Mouse (Mus musculus): ENCODE measurements at regions not wholly inside any gene's neighbourhood (a gene's known extent, or its start where the extent isn't known, plus 50 kb on each side); places are given as distances from the start of the nearest gene placed in this dataset.
A peak's percentile ranks its signal among the peaks of the same experiment; 100 is the strongest.
"Not testable (repeated sequence)": the region's sequence is repeated elsewhere in the genome, so short reads cannot be mapped to it uniquely, and the experiment has no call there.

DNA sequence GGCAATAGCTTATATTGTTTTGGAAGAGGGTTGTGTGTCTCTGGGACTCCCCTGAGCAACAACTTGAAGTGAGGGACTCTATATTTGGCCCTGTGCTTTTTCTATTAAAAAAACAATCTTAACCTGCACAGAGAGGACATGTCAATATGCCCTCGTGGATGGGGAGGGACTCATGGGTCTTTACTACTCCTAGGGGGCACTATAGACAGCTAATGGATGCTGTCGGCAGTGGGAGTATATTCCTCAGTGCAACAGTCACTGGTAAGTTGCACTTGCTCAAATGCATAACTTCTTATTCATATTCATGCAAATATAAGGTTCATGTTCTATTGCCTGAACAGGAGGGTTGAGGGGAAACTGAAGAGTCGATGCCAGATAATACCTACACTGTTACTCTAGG, 135.9 kb upstream of the Tet2 start:
- no peaks in the 10 kb centered on the region for H3K9me3 ChIP-seq (ENCODE audit: control insufficient read depth, low read length)
- 81% methylated on average over 3 of the region's 3 CpGs for WGBS
- H3K36me3 ChIP-seq (ENCODE audit: control insufficient read depth, insufficient read depth, low read length), result no peaks in the 10 kb centered on the region
- no peak for ATAC-seq (ENCODE audit: low FRiP score, low TSS enrichment)
- H3K27me3 ChIP-seq (ENCODE audit: control insufficient read depth, insufficient read depth, low read length), result no peaks in the 10 kb centered on the region
- no peak overlapping the region for H3K4me2 ChIP-seq (replicated peaks; ENCODE audit: low read depth, low read length)
- no peak overlapping the region for H3K27ac ChIP-seq (ENCODE audit: low read depth, low read length)
- H3K9ac ChIP-seq (ENCODE audit: low read depth, low read length), result no peak overlapping the region
- no peak overlapping the region for H3K4me3 ChIP-seq (ENCODE audit: low read length)
- H3K4me1 ChIP-seq (ENCODE audit: control insufficient read depth, insufficient read depth, low read length), result no peaks in the 10 kb centered on the region

DNA sequence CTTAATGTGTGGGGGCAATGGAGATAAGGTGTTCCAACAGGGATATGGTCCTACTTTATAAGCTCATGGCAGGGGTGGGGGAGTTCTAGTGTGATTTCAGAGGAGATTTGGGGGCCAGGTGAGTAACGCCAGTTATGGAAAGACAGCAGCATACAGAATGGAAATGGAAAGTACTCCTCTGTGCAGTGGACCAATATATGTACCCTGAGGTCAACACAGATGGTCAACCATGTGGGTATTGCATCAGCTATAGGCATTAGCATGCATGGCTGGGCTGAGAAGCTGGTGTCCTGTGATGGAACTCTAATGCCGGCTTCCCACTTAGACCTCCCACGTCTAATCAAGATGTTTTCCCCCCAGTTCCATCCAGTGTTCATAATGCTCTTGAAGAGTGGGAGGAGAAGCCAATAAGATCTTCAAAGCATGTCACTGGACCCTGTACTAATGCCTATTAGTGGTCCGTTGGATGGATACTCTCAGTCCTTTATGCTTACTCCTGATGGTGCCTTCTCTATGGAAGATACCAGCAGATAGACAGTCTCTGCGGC, 139.3 kb upstream of the Tet2 start:
- H3K27me3 ChIP-seq (ENCODE audit: control insufficient read depth, insufficient read depth, low read length), result no peaks in the 10 kb centered on the region
- no peak overlapping the region for H3K27ac ChIP-seq (ENCODE audit: low read depth, low read length)
- H3K36me3 ChIP-seq (ENCODE audit: control insufficient read depth, insufficient read depth, low read length), result no peaks in the 10 kb centered on the region
- H3K4me3 ChIP-seq (ENCODE audit: low read length), result no peak overlapping the region
- ATAC-seq (ENCODE audit: low FRiP score, low TSS enrichment), result no peak
- 74% methylated on average over 5 of the region's 5 CpGs for WGBS
- no peak overlapping the region for H3K9ac ChIP-seq (ENCODE audit: low read depth, low read length)
- no peaks in the 10 kb centered on the region for H3K4me1 ChIP-seq (ENCODE audit: control insufficient read depth, insufficient read depth, low read length)
- no peak overlapping the region for H3K4me2 ChIP-seq (replicated peaks; ENCODE audit: low read depth, low read length)
- H3K9me3 ChIP-seq (ENCODE audit: control insufficient read depth, low read length), result no peaks in the 10 kb centered on the region

DNA sequence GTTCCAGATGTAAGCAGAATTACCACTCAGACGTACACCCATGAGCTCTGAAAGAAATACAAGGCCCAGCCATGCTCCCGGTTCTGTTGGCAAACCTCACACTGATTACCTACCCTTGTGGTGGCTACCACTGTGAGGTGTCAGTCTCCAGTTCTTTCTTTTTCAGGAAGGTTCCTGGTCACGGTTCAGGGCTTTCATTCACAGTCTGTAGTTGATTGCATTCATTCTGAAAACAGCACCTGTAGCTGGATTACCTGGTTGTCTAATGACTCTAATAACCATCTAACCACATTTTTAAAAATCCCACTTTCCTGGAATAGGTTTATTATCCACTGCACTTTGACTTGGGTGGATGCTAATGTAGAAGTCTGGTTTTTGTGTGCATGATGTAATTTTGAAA, 139.8 kb upstream of the Tet2 start:
- WGBS, result 87% methylated on average over 3 of the region's 3 CpGs
- Histone ChIP-seq H3K4me1 (ENCODE audit: control insufficient read depth, insufficient read depth, low read length) (no peaks in the 10 kb centered on the region), H3K36me3 (ENCODE audit: control insufficient read depth, insufficient read depth, low read length) (no peaks in the 10 kb centered on the region), H3K9me3 (ENCODE audit: control insufficient read depth, low read length) (no peaks in the 10 kb centered on the region), H3K27ac (ENCODE audit: low read depth, low read length) (no peak overlapping the region), H3K4me2 (replicated peaks; ENCODE audit: low read depth, low read length) (no peak overlapping the region), H3K27me3 (ENCODE audit: control insufficient read depth, insufficient read depth, low read length) (no peaks in the 10 kb centered on the region), H3K4me3 (ENCODE audit: low read length) (no peak overlapping the region), H3K9ac (ENCODE audit: low read depth, low read length) (no peak overlapping the region)
- ATAC-seq (ENCODE audit: low FRiP score, low TSS enrichment), result no peak

DNA sequence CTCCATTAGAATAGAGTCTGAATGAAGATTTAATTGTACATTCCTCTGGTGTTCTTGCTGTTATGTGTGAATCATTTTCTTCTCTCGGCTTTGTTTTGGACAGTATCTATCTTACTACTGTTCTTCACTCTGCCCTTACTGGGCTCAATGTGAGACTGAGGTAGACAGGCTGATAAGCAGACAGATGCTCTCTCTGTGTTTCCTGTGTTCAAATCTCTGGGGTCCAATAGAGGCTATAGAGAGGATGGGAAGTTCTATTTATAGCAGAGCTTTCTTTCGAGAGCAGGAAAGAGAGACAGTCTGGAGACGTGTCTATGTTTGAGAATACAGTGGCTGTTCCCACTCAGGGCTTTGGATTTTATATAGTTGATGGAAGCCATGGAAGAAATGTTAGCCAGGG, 140.5 kb upstream of the Tet2 start:
- WGBS, result 63% methylated on average over 3 of the region's 3 CpGs

DNA sequence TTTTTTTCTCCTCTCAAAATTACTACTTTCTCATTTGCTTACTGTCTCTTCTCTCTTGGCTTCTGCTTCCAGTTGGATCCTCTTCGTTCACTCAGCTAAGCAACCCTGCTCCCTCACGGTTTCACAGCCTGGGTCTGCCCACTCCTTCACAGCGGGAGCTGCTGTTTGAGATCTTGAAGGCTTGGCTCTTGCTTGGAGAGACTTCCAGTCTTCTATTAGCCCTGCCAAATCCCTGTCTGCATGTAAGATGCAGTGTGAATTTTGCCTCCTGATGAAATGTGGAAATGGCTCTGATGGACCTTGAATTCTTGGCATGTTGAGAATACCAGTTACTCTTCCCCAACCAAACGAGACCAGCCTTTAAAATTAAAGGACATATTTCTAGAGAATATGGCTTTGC, 149.1 kb upstream of the Tet2 start:
- Histone ChIP-seq H3K9ac (ENCODE audit: low read depth, low read length) (no peak overlapping the region), H3K4me3 (ENCODE audit: low read length) (no peak overlapping the region), H3K4me1 (ENCODE audit: control insufficient read depth, insufficient read depth, low read length) (no peaks in the 10 kb centered on the region), H3K27ac (ENCODE audit: low read depth, low read length) (no peak overlapping the region), H3K4me2 (replicated peaks; ENCODE audit: low read depth, low read length) (no peak overlapping the region), H3K9me3 (ENCODE audit: control insufficient read depth, low read length) (no peaks in the 10 kb centered on the region), H3K36me3 (ENCODE audit: control insufficient read depth, insufficient read depth, low read length) (no peaks in the 10 kb centered on the region), H3K27me3 (ENCODE audit: control insufficient read depth, insufficient read depth, low read length) (no peaks in the 10 kb centered on the region)
- ATAC-seq (ENCODE audit: low FRiP score, low TSS enrichment), result no peak
- WGBS, result 49% methylated on average over 4 of the region's 4 CpGs

More for the DNA sequence above, 140.5 kb upstream of the Tet2 start:
- Histone ChIP-seq H3K4me1 (ENCODE audit: control insufficient read depth, insufficient read depth, low read length) (no peaks in the 10 kb centered on the region), H3K4me2 (replicated peaks; ENCODE audit: low read depth, low read length) (no peak overlapping the region), H3K27me3 (ENCODE audit: control insufficient read depth, insufficient read depth, low read length) (no peaks in the 10 kb centered on the region), H3K9ac (ENCODE audit: low read depth, low read length) (no peak overlapping the region), H3K9me3 (ENCODE audit: control insufficient read depth, low read length) (no peaks in the 10 kb centered on the region), H3K36me3 (ENCODE audit: control insufficient read depth, insufficient read depth, low read length) (no peaks in the 10 kb centered on the region), H3K4me3 (ENCODE audit: low read length) (no peak overlapping the region), H3K27ac (ENCODE audit: low read depth, low read length) (no peak overlapping the region)
- no peak for ATAC-seq (ENCODE audit: low FRiP score, low TSS enrichment)

DNA sequence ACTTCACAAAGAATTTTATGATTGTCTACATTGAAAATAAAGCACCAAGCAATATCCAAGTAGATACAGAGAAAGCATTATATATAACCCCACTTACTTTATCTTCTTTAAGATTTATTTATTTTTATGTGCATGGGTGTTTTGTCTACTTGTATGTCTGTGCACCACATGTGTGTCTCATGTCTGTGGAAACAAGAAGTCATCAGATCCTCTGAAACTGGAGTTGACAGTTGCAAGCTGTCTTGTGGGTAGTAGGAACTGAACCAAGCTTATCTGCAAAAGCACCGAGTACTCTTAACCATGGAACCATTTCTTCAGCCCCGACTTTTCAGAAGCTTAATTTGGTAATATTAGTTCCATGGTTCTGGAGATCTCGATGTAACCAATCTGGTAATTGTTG, 151.2 kb upstream of the Tet2 start:
- no peak overlapping the region for H3K27ac ChIP-seq (ENCODE audit: low read depth, low read length)
- 88% methylated on average over 3 of the region's 3 CpGs for WGBS
- H3K4me3 ChIP-seq (ENCODE audit: low read length), result no peak overlapping the region
- H3K27me3 ChIP-seq (ENCODE audit: control insufficient read depth, insufficient read depth, low read length), result no peaks in the 10 kb centered on the region
- no peak overlapping the region for H3K9ac ChIP-seq (ENCODE audit: low read depth, low read length)
- H3K4me2 ChIP-seq (replicated peaks; ENCODE audit: low read depth, low read length), result no peak overlapping the region
- H3K36me3 ChIP-seq (ENCODE audit: control insufficient read depth, insufficient read depth, low read length), result no peaks in the 10 kb centered on the region
- ATAC-seq (ENCODE audit: low FRiP score, low TSS enrichment), result no peak
- H3K9me3 ChIP-seq (ENCODE audit: control insufficient read depth, low read length), result no peaks in the 10 kb centered on the region
- H3K4me1 ChIP-seq (ENCODE audit: control insufficient read depth, insufficient read depth, low read length), result no peaks in the 10 kb centered on the region

DNA sequence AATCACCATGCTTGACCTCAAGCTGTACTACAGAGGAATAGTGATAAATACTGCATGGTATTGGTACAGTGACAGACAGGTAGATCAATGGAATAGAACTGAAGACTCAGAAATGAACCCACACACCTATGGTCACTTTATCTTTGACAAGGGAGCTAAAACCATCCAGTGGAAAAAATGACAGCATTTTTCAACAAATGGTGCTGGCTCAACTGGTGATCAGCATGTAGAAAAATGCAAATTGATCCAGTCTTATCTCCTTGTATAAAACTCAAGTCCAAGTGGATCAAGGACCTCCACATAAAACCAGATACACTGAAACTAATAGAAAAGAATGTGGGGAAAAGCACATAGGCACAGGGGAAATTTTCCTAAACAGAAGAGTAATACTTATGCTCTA, 159.9 kb upstream of the Tet2 start:
- not testable (repeated sequence) for H3K9me3 ChIP-seq (ENCODE audit: control insufficient read depth, low read length); H3K4me1 ChIP-seq (ENCODE audit: control insufficient read depth, insufficient read depth, low read length); H3K36me3 ChIP-seq (ENCODE audit: control insufficient read depth, insufficient read depth, low read length); H3K9ac ChIP-seq (ENCODE audit: low read depth, low read length); H3K27me3 ChIP-seq (ENCODE audit: control insufficient read depth, insufficient read depth, low read length); H3K4me2 ChIP-seq (replicated peaks; ENCODE audit: low read depth, low read length); H3K27ac ChIP-seq (ENCODE audit: low read depth, low read length); H3K4me3 ChIP-seq (ENCODE audit: low read length); ATAC-seq (ENCODE audit: low FRiP score, low TSS enrichment)

DNA sequence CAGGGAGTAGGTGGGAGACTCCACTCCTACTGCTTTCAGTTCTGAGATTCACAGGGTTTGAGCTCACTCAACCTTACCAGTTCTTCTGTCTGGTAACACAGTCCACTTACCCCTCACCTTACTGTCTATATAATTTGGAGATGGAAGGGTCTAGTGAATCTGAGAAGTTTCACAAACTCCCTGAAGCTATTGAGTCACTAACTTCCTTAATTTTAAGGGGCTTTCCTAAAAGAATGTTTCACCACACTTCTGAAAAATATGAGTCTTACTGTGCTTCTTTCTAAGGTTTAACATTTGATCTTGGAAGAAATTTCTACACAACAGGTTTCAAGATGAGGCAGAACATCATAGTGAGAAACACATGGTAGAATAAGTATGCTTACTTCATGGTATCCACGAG, 166.6 kb upstream of the Tet2 start:
- Histone ChIP-seq H3K4me2 (replicated peaks; ENCODE audit: low read depth, low read length) (no peak overlapping the region), H3K27me3 (ENCODE audit: control insufficient read depth, insufficient read depth, low read length) (no peaks in the 10 kb centered on the region), H3K36me3 (ENCODE audit: control insufficient read depth, insufficient read depth, low read length) (no peaks in the 10 kb centered on the region), H3K27ac (ENCODE audit: low read depth, low read length) (no peak overlapping the region), H3K9ac (ENCODE audit: low read depth, low read length) (no peak overlapping the region), H3K4me1 (ENCODE audit: control insufficient read depth, insufficient read depth, low read length) (no peaks in the 10 kb centered on the region), H3K4me3 (ENCODE audit: low read length) (no peak overlapping the region), H3K9me3 (ENCODE audit: control insufficient read depth, low read length) (no peaks in the 10 kb centered on the region)
- no peak for ATAC-seq (ENCODE audit: low FRiP score, low TSS enrichment)
- 75% methylated on average over 1 of the region's 1 CpGs for WGBS

DNA sequence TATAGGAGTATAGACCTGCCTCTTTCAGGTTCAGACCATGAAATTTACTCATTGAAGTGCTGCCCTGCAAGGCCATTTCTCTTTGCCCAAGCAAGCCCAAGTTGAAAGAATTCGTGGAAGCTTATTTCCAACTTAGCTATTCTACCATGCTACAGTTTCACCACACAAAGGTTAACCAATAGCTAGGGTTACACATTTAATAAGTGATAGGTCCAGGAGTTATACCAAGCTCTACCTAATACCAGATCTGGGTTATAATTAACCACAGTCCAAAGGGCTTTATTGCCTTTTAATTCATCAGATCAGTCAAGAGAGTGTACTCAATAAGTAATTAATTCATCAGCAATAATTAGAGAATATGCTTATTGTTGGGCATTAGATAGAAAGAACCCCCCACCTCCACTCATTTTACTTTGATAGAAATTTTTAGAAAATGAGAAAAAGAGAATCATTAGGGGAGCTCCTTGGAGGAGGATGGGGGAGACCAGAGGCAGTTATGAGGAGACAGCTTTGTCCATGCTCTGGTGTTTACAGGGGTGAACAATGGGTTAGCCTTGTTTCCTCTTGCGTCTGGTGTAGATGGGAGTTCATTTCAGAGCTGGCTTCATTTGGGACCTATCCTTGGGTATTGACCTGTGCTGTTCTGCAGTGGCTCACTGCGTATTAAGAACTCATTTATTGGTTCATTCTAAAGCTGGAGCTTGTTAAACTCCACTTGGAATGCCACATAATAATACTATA, 177.8 kb upstream of the Tet2 start:
- WGBS, result 65% methylated on average over 3 of the region's 3 CpGs
- no peaks in the 10 kb centered on the region for H3K36me3 ChIP-seq (ENCODE audit: control insufficient read depth, insufficient read depth, low read length)
- no peaks in the 10 kb centered on the region for H3K4me1 ChIP-seq (ENCODE audit: control insufficient read depth, insufficient read depth, low read length)
- H3K9me3 ChIP-seq (ENCODE audit: control insufficient read depth, low read length), result no peaks in the 10 kb centered on the region
- no peak overlapping the region for H3K27ac ChIP-seq (ENCODE audit: low read depth, low read length)
- peak; percentile 73; the same call in 1 of the 2 replicates for ATAC-seq (ENCODE audit: low FRiP score, low TSS enrichment)
- H3K27me3 ChIP-seq (ENCODE audit: control insufficient read depth, insufficient read depth, low read length), result no peaks in the 10 kb centered on the region
- H3K4me2 ChIP-seq (replicated peaks; ENCODE audit: low read depth, low read length), result no peak overlapping the region
- H3K9ac ChIP-seq (ENCODE audit: low read depth, low read length), result no peak overlapping the region
- no peak overlapping the region for H3K4me3 ChIP-seq (ENCODE audit: low read length)

All from kidney, embryonic 14.5 days (tissue).